ENCODE assay signal across 24 mouse cellular contexts in genomic region chr2:128930704-128931103, GRCm38 (mm10). TPM values are rescaled to one million over a fixed set of nuclear protein-coding genes. Genes with fewer than 3 reads are reported as not detected.
DNase-seq lines count a peak whose midpoint lies in the region; ATAC-seq and TF ChIP-seq lines count a peak whose summit lies in the region.
"Had no signal": no experiment of that assay in that cellular context is flagged by ENCODE, and none has a peak within 500 bp of the region (broad histone marks: within the 10 kb centered on the region; RNA-seq: fewer than 3 reads in every experiment).

No protein-coding gene starts in this region.

- H3K9me3 ChIP-seq in intestine, embryonic 15.5 days = no peaks in the 10 kb centered on the region
- no peaks in the 10 kb centered on the region for H3K9me3 ChIP-seq in intestine, postnatal 0 days (ENCODE audit: control insufficient read depth)
- H3K9me3 ChIP-seq in stomach, postnatal 0 days (ENCODE audit: control insufficient read depth, low read length) = no peaks in the 10 kb centered on the region
- H3K9me3 ChIP-seq: embryonic facial prominence, embryonic 10.5 days; embryonic facial prominence, embryonic 12.5 days; forebrain, embryonic 12.5 days; G1E had no signal

- no peak overlapping the region for H3K4me2 ChIP-seq in intestine, embryonic 15.5 days (replicated peaks)
- no peak overlapping the region for H3K4me2 ChIP-seq in intestine, postnatal 0 days (replicated peaks; ENCODE audit: low read depth)
- no peak overlapping the region for H3K4me2 ChIP-seq in stomach, postnatal 0 days (replicated peaks; ENCODE audit: low read depth)
- H3K4me2 ChIP-seq: embryonic facial prominence, embryonic 12.5 days; forebrain, embryonic 12.5 days had no signal

- no peak overlapping the region for H3K4me3 ChIP-seq in intestine, embryonic 15.5 days (replicated peaks)
- no peak overlapping the region for H3K4me3 ChIP-seq in intestine, postnatal 0 days (ENCODE audit: low read depth, low read length)
- no peak overlapping the region for H3K4me3 ChIP-seq in stomach, postnatal 0 days (ENCODE audit: low read depth, low read length)
- H3K4me3 ChIP-seq: embryonic facial prominence, embryonic 10.5 days; embryonic facial prominence, embryonic 12.5 days; forebrain, embryonic 12.5 days had no signal

- no peak overlapping the region for H3K9ac ChIP-seq in intestine, embryonic 15.5 days
- H3K9ac ChIP-seq in intestine, postnatal 0 days (ENCODE audit: low read depth, low read length) = no peak overlapping the region
- no peak overlapping the region for H3K9ac ChIP-seq in stomach, postnatal 0 days (ENCODE audit: low read length)
- H3K9ac ChIP-seq: embryonic facial prominence, embryonic 12.5 days; forebrain, embryonic 12.5 days had no signal

- H3K4me1 ChIP-seq in intestine, embryonic 15.5 days (replicated peaks) = no peaks in the 10 kb centered on the region
- no peaks in the 10 kb centered on the region for H3K4me1 ChIP-seq in intestine, postnatal 0 days (replicated peaks; ENCODE audit: control insufficient read depth, insufficient read depth, low read length)
- H3K4me1 ChIP-seq in stomach, postnatal 0 days (replicated peaks; ENCODE audit: control insufficient read depth, insufficient read depth) = no peaks in the 10 kb centered on the region
- H3K4me1 ChIP-seq: embryonic facial prominence, embryonic 10.5 days; embryonic facial prominence, embryonic 12.5 days; forebrain, embryonic 12.5 days had no signal

- peak; percentile 69 for ATAC-seq in intestine, embryonic 15.5 days
- ATAC-seq in intestine, postnatal 0 days = peak; percentile 76
- ATAC-seq in stomach, postnatal 0 days (ENCODE audit: low FRiP score, low TSS enrichment) = peak; percentile 91
- ATAC-seq: activated CD4-positive, CD25-positive, alpha-beta regulatory T cell, adult 4 months; CD4-positive, CD25-positive, alpha-beta regulatory T cell, adult 4 months; forebrain, embryonic 14.5 days; forebrain, embryonic 16.5 days; Patski had no signal

- no peaks in the 10 kb centered on the region for H3K27me3 ChIP-seq in intestine, embryonic 15.5 days (replicated peaks)
- H3K27me3 ChIP-seq in intestine, postnatal 0 days (replicated peaks; ENCODE audit: control insufficient read depth, insufficient read depth, low read length) = no peaks in the 10 kb centered on the region
- H3K27me3 ChIP-seq in stomach, postnatal 0 days (ENCODE audit: control insufficient read depth, insufficient read depth, low read length) = no peaks in the 10 kb centered on the region
- H3K27me3 ChIP-seq: CH12.LX; embryonic facial prominence, embryonic 12.5 days; forebrain, embryonic 12.5 days; Patski had no signal

- DNase-seq in stomach, postnatal 0 days (ENCODE audit: low spot score) = no peak
- no peak for DNase-seq in cerebellum, postnatal 4 days (ENCODE audit: low spot score in 2 of 2)
- no peak for DNase-seq in ovary, postnatal 10 days (ENCODE audit: low spot score)
- DNase-seq: adrenal gland, adult 8-10 months; adrenal gland, postnatal 25 days; B cell, adult 2 months; cerebellum, adult 11 months; cerebellum, adult 18-20 months; cerebellum, adult 8-10 months; cerebellum, adult 9-11 months; cerebellum, postnatal 14 days; cerebellum, postnatal 36 days had no signal

- TF ChIP-seq EP300 in stomach, postnatal 0 days (optimal IDR thresholded peaks at IDR 0.05) = no peak

- H3K36me3 ChIP-seq in intestine, embryonic 15.5 days = 0 out of 2 replicates have a peak, but pooled peaks cover 11% of the 10 kb centered on the region
- H3K36me3 ChIP-seq in intestine, postnatal 0 days (ENCODE audit: control insufficient read depth, insufficient read depth) = peaks cover 13% of the 10 kb centered on the region; the same call in 1 of the 2 replicates
- H3K36me3 ChIP-seq in stomach, postnatal 0 days (ENCODE audit: control insufficient read depth, insufficient read depth, low read length) = no peaks in the 10 kb centered on the region

- H3K27ac ChIP-seq in intestine, embryonic 15.5 days = no peak overlapping the region
- H3K27ac ChIP-seq in intestine, postnatal 0 days (ENCODE audit: low read depth, low read length) = 0 out of 2 replicates have a peak overlapping the region, but pooled peaks have one; percentile 31
- H3K27ac ChIP-seq in stomach, postnatal 0 days (replicated peaks) = no peak overlapping the region
- H3K27ac ChIP-seq: embryonic facial prominence, embryonic 10.5 days; embryonic facial prominence, embryonic 12.5 days; forebrain, embryonic 12.5 days had no signal

- TF ChIP-seq CTCF in intestine, postnatal 0 days (IDR thresholded peaks at IDR 0.05; ENCODE audit: low read depth) = no peak
- no peak for TF ChIP-seq CTCF in stomach, postnatal 0 days (IDR thresholded peaks at IDR 0.05; ENCODE audit: low read depth)

RNA-seq across cellular contexts. Expression of gene Zc3h8, which starts 13.2 kb away (rescaled TPM):
- 6.6 and 7.2 TPM in 2 replicates for polyA plus RNA-seq in intestine, embryonic 15.5 days (2015; fragmentation: Nextera tagmentation; extraction: Ambion mirVana)
- 4.6 and 4.8 TPM in 2 replicates for polyA plus RNA-seq in intestine, postnatal 0 days (2015; fragmentation: Nextera tagmentation; extraction: Ambion mirVana)
- 4.6 and 4.8 TPM in 2 replicates for polyA plus RNA-seq in stomach, postnatal 0 days (2015; fragmentation: Nextera tagmentation; extraction: Ambion mirVana)

RNA-seq across cellular contexts. Expression of gene Zc3h6, which starts 36.5 kb away (rescaled TPM):
- polyA plus RNA-seq in intestine, embryonic 15.5 days (2015; fragmentation: Nextera tagmentation; extraction: Ambion mirVana) = 1.5 and 1.9 TPM in 2 replicates
- 2.3 and 2.6 TPM in 2 replicates for polyA plus RNA-seq in intestine, postnatal 0 days (2015; fragmentation: Nextera tagmentation; extraction: Ambion mirVana)
- 2.3 and 2.6 TPM in 2 replicates for polyA plus RNA-seq in stomach, postnatal 0 days (2015; fragmentation: Nextera tagmentation; extraction: Ambion mirVana)

RNA-seq across cellular contexts. Expression of gene Gm10762, which starts 36.8 kb away (rescaled TPM):
- 10.1 and 11.0 TPM in 2 replicates for polyA plus RNA-seq in intestine, embryonic 15.5 days (2015; fragmentation: Nextera tagmentation; extraction: Ambion mirVana)
- 10.6 TPM in 2 replicates for polyA plus RNA-seq in intestine, postnatal 0 days (2015; fragmentation: Nextera tagmentation; extraction: Ambion mirVana)
- 11.5 and 11.8 TPM in 2 replicates for polyA plus RNA-seq in stomach, postnatal 0 days (2015; fragmentation: Nextera tagmentation; extraction: Ambion mirVana)
